Mouse (Mus musculus) forelimb bud, embryonic 11.5 days (tissue): ENCODE data around the gene Mtnr1b.
"Not testable (repeated sequence)": the region's sequence is repeated elsewhere in the genome, so short reads cannot be mapped to it uniquely, and the experiment has no call there.

ENCODE experiments used
- DNase-seq: peaks from one replicate; pipeline ENCODE4 v3.0.0-alpha.2; 2012; ENCODE audit warnings: low read depth, low spot score

Mtnr1b gene

DNA sequence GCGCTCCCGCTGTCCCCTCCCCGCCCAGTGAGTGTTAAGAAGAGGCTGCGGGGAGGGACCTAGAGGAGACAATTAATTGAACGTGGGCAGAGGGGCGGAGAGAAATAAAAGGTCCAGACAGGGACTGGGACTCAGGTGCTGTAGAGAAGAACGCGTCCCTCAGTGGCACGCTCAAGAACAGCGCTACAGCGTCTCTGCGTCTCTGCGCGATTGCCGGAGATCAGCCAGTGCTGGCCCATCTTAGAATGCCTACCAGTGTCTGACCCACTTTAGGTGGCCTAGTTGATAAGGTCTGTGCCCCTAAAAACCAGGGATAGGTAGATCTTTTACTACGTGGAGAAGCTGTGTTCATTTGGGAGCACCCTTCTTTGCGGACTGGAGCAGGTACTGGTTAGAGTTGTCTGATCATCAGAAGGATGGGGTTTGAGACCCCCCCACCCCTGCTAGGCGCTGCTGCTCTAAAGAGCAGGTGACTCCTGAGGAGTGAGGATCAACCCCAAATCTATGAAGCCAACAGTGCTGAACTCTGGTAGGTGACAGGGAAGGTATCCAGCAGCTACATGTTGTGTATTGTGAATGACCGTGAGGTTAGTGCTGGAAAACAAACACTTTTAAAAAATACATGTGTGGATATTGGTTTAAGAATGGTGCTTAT is at the start of gene Mtnr1b:
Gene Mtnr1b (minus strand): TSS at position 51 of the 655 bp plus-strand sequence.
- no peak for DNase-seq

- DNase-seq, result no peak
These were observed 45.9 kb upstream of the Mtnr1b start for GRCm38 (mm10) chr9:15920271-15920670.

DNA sequence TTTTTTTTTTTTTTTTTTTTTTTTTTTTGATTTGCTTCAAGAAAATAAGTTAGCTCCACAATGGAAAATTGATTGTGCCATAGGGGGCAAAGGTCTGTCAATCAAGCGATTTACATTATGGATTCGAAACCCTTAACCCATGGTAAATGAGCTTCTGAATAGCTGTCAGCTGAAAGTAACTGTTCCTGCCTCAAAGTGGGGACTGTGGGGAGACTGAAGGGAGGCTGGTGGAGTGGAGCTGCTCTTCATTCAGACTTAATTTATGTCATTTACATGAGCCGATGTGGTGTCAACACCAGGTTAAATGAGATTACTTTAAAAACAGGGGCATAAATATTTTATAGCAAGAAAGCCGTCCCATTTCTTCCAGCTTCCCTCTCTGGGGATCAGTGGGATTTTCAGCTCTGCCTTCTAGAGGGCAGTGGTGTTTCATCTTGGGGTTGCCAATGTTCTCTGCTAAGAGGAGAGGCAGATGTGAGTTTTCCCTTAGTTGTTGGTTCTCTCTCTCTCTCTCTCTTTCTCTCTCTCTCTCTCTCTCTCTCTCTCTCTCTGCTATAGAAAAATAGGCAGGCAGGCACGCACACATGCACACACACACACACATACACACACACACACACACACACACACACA is 45.1 kb upstream of the Mtnr1b start:
- peak; percentile 19 for DNase-seq

- DNase-seq, result no peak
These were observed 42.2 kb upstream of the Mtnr1b start for GRCm38 (mm10) chr9:15916600-15916999.

DNA sequence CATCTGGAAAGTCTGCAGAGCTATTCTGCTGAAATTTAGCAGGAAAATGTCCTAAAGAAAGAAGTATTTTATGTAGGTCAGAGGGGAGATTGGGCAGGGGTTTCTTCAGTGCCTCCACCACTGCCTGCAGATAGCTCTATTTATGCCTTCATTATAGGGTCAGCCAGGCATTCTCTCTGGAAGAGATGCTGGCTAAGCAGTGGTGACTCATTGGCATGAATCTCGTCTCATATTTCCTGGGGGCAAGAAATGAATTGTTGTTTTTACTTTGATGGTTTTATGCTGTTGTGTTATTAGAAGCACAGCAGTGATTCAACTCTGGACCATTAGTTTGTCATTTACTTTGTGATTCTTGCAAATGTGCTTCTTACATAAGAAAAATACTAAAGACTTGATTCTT is 38.4 kb upstream of the Mtnr1b start:
- no peak for DNase-seq

GRCm38 (mm10) chr9:15909397-15910113 is 35.2 kb upstream of the Mtnr1b start:
- no peak for DNase-seq

GRCm38 (mm10) chr9:15903948-15904750 is 29.8 kb upstream of the Mtnr1b start:
- no peak for DNase-seq

- no peak for DNase-seq
These were observed 23.8 kb upstream of the Mtnr1b start for GRCm38 (mm10) chr9:15898112-15898511.

GRCm38 (mm10) chr9:15886756-15887155 is 12.4 kb upstream of the Mtnr1b start:
- DNase-seq, result no peak

DNA sequence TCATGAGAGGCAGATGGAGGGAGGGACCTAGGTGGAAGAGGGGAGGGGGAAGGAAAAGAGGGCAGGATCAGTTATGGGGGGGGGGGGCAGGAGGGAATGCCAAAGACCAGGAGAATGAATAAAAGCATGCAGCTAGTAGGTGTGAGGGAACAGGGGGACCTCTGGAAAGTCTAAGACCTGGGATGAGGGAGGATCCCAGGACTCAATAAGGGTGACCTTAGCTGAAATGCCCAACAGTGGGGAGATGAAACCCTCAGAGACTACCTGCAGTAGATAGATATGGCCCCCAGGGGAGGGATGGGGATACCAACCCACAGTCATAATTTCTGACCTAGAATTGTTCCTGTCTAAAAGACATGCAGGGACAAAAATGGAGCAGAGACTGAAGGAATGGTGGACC is 6.4 kb upstream of the Mtnr1b start:
- no peak for DNase-seq

- peak; percentile 51 for DNase-seq
These were observed 5.8 kb upstream of the Mtnr1b start for GRCm38 (mm10) chr9:15880160-15880603.

DNA sequence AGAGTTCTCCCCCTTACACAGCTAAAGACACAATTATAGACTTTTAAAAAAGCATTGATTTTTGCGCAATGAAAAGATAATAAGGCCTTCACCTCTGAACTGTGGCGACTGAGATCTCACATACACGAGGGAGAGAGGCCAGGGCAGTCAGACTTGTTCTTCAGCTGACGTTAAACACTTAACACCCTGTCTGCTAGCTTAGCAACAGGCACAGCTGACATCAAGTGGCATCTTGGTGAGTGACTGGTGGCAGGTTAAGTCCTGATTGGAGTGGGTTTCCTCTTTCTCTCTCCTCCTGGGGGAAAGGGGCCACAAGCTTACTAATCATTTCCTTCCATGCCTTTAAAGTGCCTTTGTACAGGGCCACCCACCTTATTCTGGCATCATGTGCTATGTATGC is 4.3 kb downstream of the Mtnr1b start:
- DNase-seq, result no peak

- no peak for DNase-seq
These were observed 4.9 kb downstream of the Mtnr1b start for GRCm38 (mm10) chr9:15869456-15869855.

- peak; percentile 61 for DNase-seq
These were observed 7.9 kb downstream of the Mtnr1b start for GRCm38 (mm10) chr9:15866280-15867072.

- no peak for DNase-seq
These were observed 13.0 kb downstream of the Mtnr1b start for GRCm38 (mm10) chr9:15861402-15861801.

DNA sequence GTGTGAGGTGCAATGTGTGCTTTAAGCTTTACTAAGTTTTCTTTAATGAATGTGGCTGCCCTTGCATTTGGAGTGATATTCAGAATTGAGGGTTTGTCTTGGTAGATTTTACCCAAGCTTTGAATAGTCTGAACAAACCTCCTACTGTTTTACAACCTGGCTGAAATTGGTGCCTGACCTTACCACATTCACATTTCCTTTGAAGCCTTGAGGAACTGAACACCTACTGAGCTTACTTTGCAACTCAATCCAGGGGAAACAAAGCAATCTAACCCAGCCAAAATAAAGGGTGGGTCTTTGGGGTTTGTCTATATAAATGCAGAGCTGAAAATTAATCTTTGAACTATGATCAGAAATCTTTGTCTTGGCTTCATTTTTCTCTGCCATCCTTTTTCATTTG is 23.6 kb downstream of the Mtnr1b start:
- DNase-seq, result no peak

DNA sequence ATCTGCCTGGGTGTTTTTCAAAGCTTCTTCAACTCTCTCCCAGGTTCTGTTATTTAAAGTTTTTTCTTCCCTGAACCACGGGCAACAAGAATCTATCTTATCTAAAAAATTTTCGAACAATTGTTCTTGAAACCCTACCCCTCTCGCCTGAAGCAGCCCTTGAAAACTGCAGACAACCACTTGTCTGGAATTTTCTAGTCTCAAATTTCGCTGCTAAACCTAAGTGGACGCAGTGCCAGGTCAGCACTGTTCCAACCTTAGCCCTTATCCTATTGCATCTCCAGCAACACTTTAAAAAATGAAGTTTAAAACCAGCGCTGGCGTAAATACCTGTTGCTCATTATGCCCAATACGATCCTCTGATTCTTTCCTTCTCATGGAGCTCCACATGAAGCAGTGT is 29.0 kb downstream of the Mtnr1b start:
- no peak for DNase-seq

- DNase-seq, result not testable (repeated sequence)
These were observed 29.4 kb downstream of the Mtnr1b start for GRCm38 (mm10) chr9:15844936-15845335.

- no peak for DNase-seq
These were observed 61.1 kb downstream of the Mtnr1b start for GRCm38 (mm10) chr9:15813002-15813911.

DNA sequence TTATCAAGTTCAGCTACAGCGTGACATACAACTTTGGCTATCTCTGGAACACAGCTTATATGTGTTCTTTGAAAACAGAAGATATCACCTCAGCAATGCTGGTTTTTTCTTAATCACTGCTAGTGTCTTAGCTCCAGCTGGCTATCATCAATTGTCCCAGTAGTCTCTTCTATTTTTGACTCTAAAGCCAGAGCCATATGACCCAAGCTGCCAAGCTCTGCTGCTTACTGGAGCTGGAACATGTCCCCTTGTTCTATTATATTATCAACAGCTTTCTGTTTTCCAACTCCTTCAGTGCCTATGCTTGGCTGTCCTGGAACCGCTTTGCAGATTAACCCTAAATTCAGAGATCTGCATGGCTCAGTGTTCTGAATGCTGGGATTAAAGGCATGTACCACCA is 70.1 kb downstream of the Mtnr1b start:
- DNase-seq, result no peak
